Mouse (Mus musculus) Patski (cell line): ENCODE measurements at regions not wholly inside any gene's neighbourhood (a gene's known extent, or its start where the extent isn't known, plus 50 kb on each side); places are given as distances from the start of the nearest gene placed in this dataset.

Experiments used
- ATAC-seq: fragments of 100-300 bp; one replicate; pipeline ENCODE4 v1.8.0; 2021
- CTCF ChIA-PET: fragments of 350-600 bp; sonication (Branson Sonifier 250); formaldehyde crosslinking; loops from one replicate; lab custom pipeline; 2022; ENCODE audit warnings: inconsistent platforms; lab: Charles Lee
- POLR2A ChIA-PET: fragments of 350-600 bp; sonication (Branson Sonifier 250); formaldehyde crosslinking; loops from one replicate; lab custom pipeline; 2022; ENCODE audit warnings: antibody characterized with exemption, inconsistent platforms; lab: Charles Lee
- DNase-seq: peaks from one replicate; pipeline ENCODE4 v3.0.0-alpha.2; 2011; ENCODE audit warnings: low read depth, low spot score
- H3K27me3 ChIP-seq: fragments of 371-371 bp; one replicate; pipeline ENCODE4 v1.5.1; 2021
- CTCF ChIP-seq: fragments of 100-300 bp; IDR thresholded peaks from one replicate; pipeline ENCODE4 v1.5.1; 2021
- in situ Hi-C: fragments of 300-500 bp; cut with MboI; formaldehyde crosslinking; loops from 3 replicates; pipeline ENCODE4 v1.11.1; 2018; ENCODE audit warnings: low pct_unique_long_range_greater_than_20kb, mixed read lengths

DNA sequence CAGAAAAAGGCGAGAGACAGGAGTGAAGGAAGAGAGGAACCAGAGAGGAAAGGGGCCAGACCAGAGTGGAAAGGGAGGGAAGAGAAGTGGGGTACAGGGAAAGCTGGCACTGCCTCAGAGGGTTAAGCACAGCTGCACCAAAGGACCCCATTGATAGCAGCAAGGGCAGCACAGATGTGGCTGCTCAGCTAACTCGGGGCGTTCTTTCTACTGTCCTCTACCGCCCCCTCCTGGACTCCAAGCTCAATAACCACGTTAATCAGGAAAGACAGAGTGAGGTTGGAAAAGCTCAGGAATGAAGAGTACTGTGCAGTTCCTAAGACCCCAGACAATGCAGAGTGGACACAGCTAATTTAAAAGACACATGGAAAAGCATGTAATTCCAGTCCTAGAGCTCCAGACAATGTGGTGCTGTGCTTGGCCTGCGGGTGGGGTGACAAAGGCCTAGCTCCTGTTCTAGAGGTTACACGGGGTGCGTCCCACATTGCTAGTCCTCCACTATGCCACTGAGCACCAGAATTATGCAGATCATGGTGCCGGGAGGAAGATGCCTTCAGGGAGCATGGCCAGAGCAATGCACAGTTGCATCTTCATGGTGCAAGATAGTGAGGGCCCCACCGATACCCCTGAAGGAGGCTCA is 191.4 kb downstream of the Prdm2 start:
- in situ Hi-C loops = loop anchor here (10.0 to 25.0 kb wide), 3 partner anchors 877 to 1184 kb away; partner anchors contain the start of genes Cela2a and Ctrc
- ChIA-PET POLR2A (interaction anchor here (0.6 kb wide), 1 partner anchor 513 kb away, joined by 4 read pairs; no protein-coding TSS in a partner anchor), CTCF (interaction anchor here (1.9 kb wide), 1 partner anchor 13 kb away, joined by 5 read pairs; no protein-coding TSS in a partner anchor)
- no peaks in the 10 kb centered on the region for H3K27me3 ChIP-seq
- DNase-seq = no peak
- TF ChIP-seq CTCF = peak; percentile 60
- peak; percentile 51 for ATAC-seq

DNA sequence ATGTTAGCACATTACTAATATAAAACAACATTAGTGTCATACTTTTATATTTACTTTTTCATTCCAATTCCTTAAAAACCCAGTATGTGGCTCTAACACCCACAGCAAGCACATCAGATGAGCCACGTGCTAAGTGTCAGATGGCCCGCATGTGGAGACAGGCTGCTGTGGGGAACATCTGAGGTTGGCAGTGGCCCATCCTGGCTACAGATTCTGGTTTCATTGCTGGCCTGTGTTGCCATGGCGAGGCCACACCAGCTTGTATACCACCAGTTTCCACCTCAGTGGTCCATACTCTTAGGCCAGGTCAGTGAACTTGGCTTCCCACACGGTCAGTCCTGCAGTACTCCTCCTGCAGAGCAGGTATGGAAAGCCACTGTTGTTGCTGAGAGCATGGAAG is 192.1 kb downstream of the Prdm2 start:
- TF ChIP-seq CTCF = no peak
- ChIA-PET CTCF (interaction anchor here (1.9 kb wide), 1 partner anchor 12 kb away, joined by 5 read pairs; no protein-coding TSS in a partner anchor), POLR2A (no interaction called here)
- no peaks in the 10 kb centered on the region for H3K27me3 ChIP-seq
- ATAC-seq = no peak
- DNase-seq = no peak
- in situ Hi-C loops = loop anchor here (10.0 to 25.0 kb wide), 3 partner anchors 876 to 1183 kb away; partner anchors contain the start of genes Cela2a and Ctrc

DNA sequence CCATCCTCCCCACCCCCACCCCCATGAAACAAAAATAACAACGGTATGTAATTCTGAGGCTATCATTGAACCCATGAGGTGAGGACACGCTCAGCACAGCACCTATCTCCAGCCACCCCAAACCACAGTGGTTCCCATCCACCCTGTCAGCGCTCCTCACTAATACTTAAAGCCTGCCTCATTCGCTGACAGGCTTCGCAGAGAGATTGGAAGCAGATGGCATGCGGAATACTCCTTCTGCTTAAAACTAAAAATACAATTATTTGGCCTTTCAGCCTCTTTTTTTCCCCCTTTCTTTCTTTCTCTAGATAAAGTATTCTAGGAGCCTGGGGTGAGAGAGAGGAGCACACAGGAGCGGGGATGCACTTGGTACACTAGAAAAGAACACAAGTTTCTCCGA is 199.9 kb downstream of the Prdm2 start:
- in situ Hi-C loops = loop anchor here (25.0 kb wide), 2 partner anchors 1026 to 1176 kb away; partner anchors contain the start of genes Cela2a and Ctrc
- POLR2A ChIA-PET = no interaction called here
- no peak for TF ChIP-seq CTCF
- DNase-seq = no peak
- no peak for ATAC-seq
- CTCF ChIA-PET = no interaction called here
- no peaks in the 10 kb centered on the region for H3K27me3 ChIP-seq

DNA sequence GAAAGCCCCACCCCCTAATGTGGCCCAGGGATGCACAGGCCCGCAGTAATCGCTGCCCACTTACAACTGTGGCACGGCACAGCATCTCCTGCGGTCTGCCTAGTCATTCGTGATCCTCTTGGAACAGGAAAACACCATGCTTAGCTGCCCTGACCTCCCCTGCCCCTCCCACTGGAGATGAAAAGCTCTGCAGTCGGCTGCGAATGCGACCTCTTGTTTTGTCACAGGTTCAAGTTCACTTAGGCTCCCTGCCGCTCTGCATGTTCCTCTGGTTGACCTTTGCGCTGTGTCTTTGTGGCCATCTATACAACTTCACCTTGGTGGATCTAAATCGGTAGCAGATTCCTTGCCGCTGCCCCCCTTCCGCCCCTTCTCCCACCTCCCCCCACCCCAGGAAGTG is 210.8 kb downstream of the Prdm2 start:
- H3K27me3 ChIP-seq = no peaks in the 10 kb centered on the region
- CTCF ChIA-PET = no interaction called here
- in situ Hi-C loops = loop anchor here (25.0 kb wide), 2 partner anchors 1015 to 1165 kb away; partner anchors contain the start of genes Cela2a and Ctrc
- TF ChIP-seq CTCF = no peak
- ATAC-seq = no peak
- DNase-seq = no peak
- POLR2A ChIA-PET = no interaction called here

DNA sequence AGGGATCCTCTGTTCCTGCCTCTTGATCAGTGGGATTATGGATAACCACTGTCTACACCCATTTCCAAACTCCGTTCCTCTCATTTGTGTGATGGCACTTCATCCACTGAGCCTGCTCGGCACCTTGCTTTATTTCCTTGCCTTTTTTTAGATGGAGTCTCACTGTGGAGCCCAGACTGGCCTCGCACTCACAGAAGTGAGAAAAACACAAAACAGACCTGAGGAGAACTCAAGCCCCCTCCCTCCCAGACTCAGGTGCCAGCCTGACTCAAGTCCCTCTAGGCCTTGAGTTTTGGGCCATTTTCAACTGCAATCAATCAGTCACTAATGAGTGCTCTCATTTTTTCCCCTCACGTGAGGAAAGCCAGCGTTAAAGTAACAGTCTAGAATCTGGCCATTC is 211.3 kb downstream of the Prdm2 start:
- H3K27me3 ChIP-seq = no peaks in the 10 kb centered on the region
- DNase-seq (no peak), ATAC-seq (no peak)
- CTCF ChIA-PET = no interaction called here
- in situ Hi-C loops = loop anchor here (25.0 kb wide), 2 partner anchors 1014 to 1164 kb away; partner anchors contain the start of genes Cela2a and Ctrc
- POLR2A ChIA-PET = no interaction called here
- TF ChIP-seq CTCF = no peak

DNA sequence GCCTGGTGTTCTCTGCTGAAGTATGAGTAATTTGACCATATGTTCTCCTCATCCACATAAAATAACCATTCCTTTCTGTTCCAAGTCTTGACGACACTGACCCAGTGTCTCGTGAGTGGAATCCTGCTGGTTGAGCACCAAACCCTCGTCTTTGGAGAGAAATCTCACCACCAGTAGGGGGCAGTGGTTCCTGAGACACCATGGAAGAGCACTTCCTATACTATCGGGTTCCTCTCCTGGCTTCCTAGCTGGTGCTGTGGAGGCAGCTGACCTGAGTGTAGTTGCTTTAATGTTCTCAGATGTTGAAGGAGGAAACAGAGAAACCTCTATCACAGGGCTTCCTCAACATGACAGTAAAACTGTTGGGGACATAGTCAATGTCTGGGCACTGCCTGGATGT is 216.4 kb downstream of the Prdm2 start:
- H3K27me3 ChIP-seq = no peaks in the 10 kb centered on the region
- ATAC-seq = no peak
- in situ Hi-C loops = no loop called here
- DNase-seq = no peak
- TF ChIP-seq CTCF = no peak
- CTCF ChIA-PET = no interaction called here
- POLR2A ChIA-PET = no interaction called here

DNA sequence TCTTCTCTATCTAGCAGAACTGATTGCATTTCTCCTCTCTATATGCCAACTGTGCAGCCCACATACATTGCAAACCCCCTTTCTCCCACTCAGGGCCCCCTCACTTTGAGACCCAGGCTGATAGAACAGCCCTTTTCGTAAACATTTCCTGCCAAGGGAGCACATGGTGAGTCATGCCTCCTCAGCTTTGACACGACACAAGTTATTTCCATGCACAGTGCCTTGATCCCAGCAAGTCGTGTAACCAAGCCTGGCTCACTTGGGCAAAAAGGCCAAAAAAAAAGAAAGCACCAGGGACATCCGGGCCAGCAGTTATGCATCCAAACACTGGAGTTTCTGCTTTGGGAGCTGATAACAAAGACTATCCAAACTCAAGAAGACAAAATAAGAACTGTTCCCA is 221.4 kb downstream of the Prdm2 start:
- POLR2A ChIA-PET = no interaction called here
- no peak for ATAC-seq
- CTCF ChIA-PET = no interaction called here
- in situ Hi-C loops = no loop called here
- TF ChIP-seq CTCF = no peak
- DNase-seq = no peak
- peaks cover 3% of the 10 kb centered on the region for H3K27me3 ChIP-seq

DNA sequence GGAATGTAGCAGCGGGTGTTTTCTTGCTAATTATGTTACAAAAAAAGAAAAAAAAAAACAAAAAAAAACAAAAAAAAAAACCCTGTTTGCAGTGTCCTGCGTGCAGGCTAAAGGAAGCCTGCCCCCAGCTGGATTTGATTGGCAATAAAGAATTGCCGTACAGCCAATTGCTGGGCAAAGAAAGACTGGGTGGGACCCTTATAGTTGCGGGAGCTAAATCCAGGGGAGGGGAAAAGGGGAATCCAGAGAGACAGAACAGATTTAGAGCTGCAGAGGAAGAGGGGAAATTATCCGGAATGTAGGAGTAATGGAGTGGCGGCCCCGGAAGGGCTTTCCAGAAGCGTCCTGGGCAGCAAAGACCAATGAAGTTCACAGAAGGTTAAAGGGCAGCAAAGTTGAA is 223.6 kb downstream of the Prdm2 start:
- in situ Hi-C loops = no loop called here
- CTCF ChIA-PET = no interaction called here
- ATAC-seq (no peak), DNase-seq (no peak)
- H3K27me3 ChIP-seq = peaks cover 6% of the 10 kb centered on the region
- POLR2A ChIA-PET = no interaction called here
- no peak for TF ChIP-seq CTCF

DNA sequence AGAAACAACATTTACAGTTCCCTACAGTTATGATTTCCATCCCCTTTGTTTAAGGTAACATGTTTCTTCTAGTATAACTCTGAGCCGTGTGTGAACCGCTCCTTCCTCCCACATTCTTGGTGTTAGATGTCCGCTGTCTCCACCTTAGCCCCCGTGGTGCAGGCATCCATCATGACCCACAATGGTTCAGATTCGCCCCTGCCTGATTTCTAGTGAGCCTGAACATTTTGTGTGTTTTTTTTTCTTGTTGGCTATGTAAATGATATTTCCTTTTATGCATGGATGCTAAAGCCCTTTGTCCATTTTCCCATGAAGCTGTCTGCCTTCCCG is 229.5 kb downstream of the Prdm2 start:
- ChIA-PET CTCF (no interaction called here), POLR2A (no interaction called here)
- in situ Hi-C loops = no loop called here
- peaks cover 17% of the 10 kb centered on the region for H3K27me3 ChIP-seq
- ATAC-seq (no peak), DNase-seq (no peak)
- no peak for TF ChIP-seq CTCF

DNA sequence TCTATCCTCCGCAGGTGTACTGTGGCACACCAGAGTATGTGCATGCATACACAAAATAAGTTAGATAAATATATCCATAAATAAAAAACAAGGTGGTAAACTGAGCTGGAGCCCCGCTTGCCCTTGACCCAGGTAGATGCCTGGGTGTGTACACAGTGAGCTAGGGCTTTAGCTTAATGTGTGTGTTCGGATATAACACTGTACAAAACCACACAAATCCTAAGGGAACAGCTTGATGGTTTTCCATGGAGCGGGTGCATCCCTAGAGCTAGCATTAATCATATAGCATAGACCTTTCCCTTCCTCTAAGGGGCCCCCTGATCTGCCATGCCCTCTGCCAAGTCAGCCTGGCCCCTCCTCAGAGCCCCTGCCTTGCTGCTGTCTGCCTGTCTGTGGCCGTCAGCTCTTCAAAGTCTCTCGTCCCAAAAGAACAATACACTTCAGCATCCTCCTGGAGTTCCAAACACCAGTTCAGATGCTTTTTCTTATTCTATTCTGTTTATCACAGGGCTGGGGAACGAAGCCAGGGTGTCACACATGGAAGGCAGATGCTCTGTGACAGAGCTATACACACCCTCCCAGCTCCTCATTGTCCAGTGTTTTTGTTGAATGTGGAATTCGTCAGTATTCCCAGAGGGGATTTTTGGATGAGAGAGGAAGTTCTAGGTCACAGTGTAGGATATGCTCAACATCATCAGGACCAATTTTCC is 230.1 kb downstream of the Prdm2 start:
- H3K27me3 ChIP-seq = peaks cover 17% of the 10 kb centered on the region
- DNase-seq = no peak
- ATAC-seq = no peak
- ChIA-PET POLR2A (no interaction called here), CTCF (no interaction called here)
- TF ChIP-seq CTCF = no peak
- in situ Hi-C loops = no loop called here

DNA sequence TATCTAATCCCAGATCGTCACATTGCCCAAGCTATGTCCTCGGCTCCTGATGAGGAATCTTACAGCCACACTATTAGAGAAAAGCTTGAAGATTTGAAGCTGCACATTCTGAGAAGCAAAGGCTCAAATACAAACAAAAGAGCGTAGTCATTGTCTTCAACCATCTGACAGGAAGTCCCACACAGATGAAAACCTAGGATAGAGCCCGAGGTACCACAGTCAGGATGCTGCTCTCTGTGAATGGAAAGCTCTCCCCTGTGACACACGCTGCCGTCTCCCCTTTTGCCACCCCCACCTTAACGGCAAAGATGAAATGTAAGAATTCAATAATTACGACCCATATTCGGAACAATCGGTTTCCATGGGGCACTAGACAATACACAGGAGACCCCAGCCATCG is 237.2 kb downstream of the Prdm2 start:
- TF ChIP-seq CTCF = no peak
- DNase-seq = no peak
- no peak for ATAC-seq
- ChIA-PET POLR2A (interaction anchor here (0.8 kb wide), 1 partner anchor 20 kb away, joined by 3 read pairs; no protein-coding TSS in a partner anchor), CTCF (no interaction called here)
- in situ Hi-C loops = no loop called here
- no peaks in the 10 kb centered on the region for H3K27me3 ChIP-seq
